Mouse (Mus musculus) CH12.LX (cell line): Measurements from ENCODE around the gene Asb18.

ENCODE experiments used
- CTCF ChIP-seq, 2 experiments: IDR thresholded peaks in 1 of 2; conservative IDR thresholded peaks in 1 of 2; 2 replicates each; pipeline ENCODE4 v1.5.1; 2011 to 2012; ENCODE audit warnings: low read depth in 2 of 2, low read length in 2 of 2, improper control_type of control experiment in 1 of 2, inconsistent platforms in 1 of 2, mild to moderate bottlenecking in 1 of 2, moderate library complexity in 1 of 2
- E2F4 ChIP-seq: IDR thresholded peaks from 2 replicates; pipeline ENCODE4 v1.6.1; 2011; ENCODE audit warnings: low read depth, low read length, improper control_type of control experiment; ENCODE audit not compliant: insufficient replicate concordance
- EP300 ChIP-seq: IDR thresholded peaks from 2 replicates; pipeline ENCODE4 v1.6.1; 2011; ENCODE audit warnings: low read length, improper control_type of control experiment
- ETS1 ChIP-seq: conservative IDR thresholded peaks from 2 replicates; pipeline ENCODE4 v1.6.1; 2012; ENCODE audit warnings: low read depth, mild to moderate bottlenecking, inconsistent platforms, low read length, improper control_type of control experiment, moderate library complexity
- GABPA ChIP-seq: IDR thresholded peaks from 2 replicates; pipeline ENCODE4 v1.6.1; 2012; ENCODE audit warnings: low read depth, low read length, improper control_type of control experiment, inconsistent platforms; ENCODE audit not compliant: insufficient replicate concordance
- NRF1 ChIP-seq: IDR thresholded peaks from 2 replicates; pipeline ENCODE4 v1.6.1; 2014; ENCODE audit warnings: low read depth, mild to moderate bottlenecking, inconsistent platforms, low read length, improper control_type of control experiment, moderate library complexity
- POLR2A ChIP-seq: IDR thresholded peaks from 2 replicates; pipeline ENCODE4 v1.6.1; 2011; ENCODE audit warnings: low read depth, mild to moderate bottlenecking, improper control_type of control experiment, low read length
- ZC3H11A ChIP-seq: IDR thresholded peaks from 2 replicates; pipeline ENCODE4 v1.6.1; 2012; ENCODE audit warnings: low read depth, mild to moderate bottlenecking, inconsistent platforms, low read length, improper control_type of control experiment
- ZNF384 ChIP-seq: IDR thresholded peaks from 2 replicates; pipeline ENCODE4 v1.6.1; 2012; ENCODE audit warnings: low read depth, low read length, improper control_type of control experiment, inconsistent platforms

DNA sequence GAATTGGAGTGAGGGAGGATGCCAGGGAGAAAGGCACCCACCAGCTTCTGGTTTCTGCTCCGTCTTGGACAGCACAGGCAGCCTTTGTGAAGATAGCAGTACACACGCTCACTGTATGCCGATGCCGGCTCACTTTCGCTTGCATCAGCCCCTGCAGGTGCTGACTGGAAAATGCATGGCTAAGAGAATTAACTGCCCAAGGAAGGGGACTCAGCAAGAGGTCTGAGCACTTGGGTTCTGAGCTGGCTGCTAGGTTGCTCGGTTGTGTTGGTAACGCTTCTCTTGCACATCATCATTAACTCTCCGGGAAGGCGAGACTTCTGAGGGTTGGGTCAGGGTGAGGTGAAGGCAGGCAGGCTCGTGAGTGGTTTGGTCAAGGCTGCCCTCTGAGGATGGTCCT lies 92.7 kb downstream of the Asb18 start:
- no peak for TF ChIP-seq CTCF (conservative IDR thresholded peaks at IDR 0.05 in 1 of 2, IDR thresholded peaks at IDR 0.05 in 1 of 2; ENCODE audit: low read depth in 2 of 2, low read length in 2 of 2)
- TF ChIP-seq GABPA, result no peak
- TF ChIP-seq POLR2A, result no peak
- no peak for TF ChIP-seq ZC3H11A
- no peak for TF ChIP-seq ZNF384
- no peak for TF ChIP-seq NRF1
- TF ChIP-seq EP300, result no peak
- no peak for TF ChIP-seq E2F4
- no peak for TF ChIP-seq ETS1
